Mouse (Mus musculus): ENCODE data around the gene Lins1. TPM values are rescaled to one million over a fixed set of nuclear protein-coding genes. Genes with fewer than 3 reads are reported as not detected.

The Lins1 gene
- 4.7 and 5.7 TPM in 2 replicates for polyA plus RNA-seq (2021; fragmentation: Nextera tagmentation)
- long read RNA-seq, experiment 1, full-length matches to known transcripts: 17 of 28 reads
- long read RNA-seq, experiment 1, partial matches to known transcripts: 2 of 28 reads
- long read RNA-seq, experiment 1, other reads (novel, unspliced or antisense): 9 of 28 reads
- long read RNA-seq, experiment 2, full-length matches to known transcripts: 3 of 6 reads
- long read RNA-seq, experiment 2, partial matches to known transcripts: 1 of 6 reads
- long read RNA-seq, experiment 2, other reads (novel, unspliced or antisense): 2 of 6 reads

GRCm38 (mm10) chr7:66689620-66690360 is at the start of gene Lins1:
Gene Lins1 (plus strand): TSS chr7:66689889.

DNA sequence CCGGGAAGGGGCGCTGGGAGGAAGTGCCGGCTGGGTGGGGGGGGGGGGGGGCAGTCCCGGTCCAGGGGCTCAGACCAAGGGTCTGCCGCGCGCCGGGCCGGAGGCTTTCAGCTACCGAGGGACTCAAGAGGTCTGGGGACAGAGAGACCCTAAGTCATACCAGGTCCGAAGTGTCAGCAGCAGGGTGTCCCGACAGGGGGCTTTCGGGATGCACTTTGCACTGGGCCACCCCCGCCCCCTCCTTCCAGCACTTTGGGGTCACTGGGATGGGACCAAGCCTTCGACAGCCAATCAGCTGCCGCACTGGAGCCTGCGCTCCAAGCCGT is 432 bp upstream of the Lins1 start, which contains the start of gene Asb7:
TSS of gene Asb7 (minus strand) at position 303 of the 326 bp plus-strand sequence.

DNA sequence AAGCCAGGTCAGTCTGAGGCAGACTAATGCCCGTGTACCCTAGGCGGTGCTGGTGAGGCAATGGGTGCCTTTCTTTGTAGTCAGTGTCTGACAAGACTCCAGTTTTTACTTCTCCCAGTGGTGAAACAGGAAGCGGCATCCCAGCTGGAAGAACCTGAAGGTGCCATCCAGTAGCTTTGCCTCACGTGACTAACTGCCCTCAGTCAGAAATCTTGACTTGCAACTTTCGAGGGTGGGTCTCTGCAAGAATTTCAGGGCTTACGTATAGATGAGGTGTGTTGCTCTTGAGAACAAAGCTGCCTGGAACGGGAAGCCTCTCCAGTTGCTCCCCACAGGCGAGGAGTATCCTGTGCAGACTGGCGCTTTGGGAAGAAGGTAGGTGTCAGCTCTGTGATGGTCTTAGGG is 53.7 kb downstream of the Lins1 start, which contains the start of gene Cers3:
TSS of gene Cers3 (plus strand) at position 128 of the 405 bp plus-strand sequence.

Other genes with a start within 250 kb of the Lins1 start
- gene Asb7, start 293 bp upstream of the Lins1 start, polyA plus RNA-seq (2021; fragmentation: Nextera tagmentation): 3.1 and 3.7 TPM in 2 replicates
- 0.13 and 0.29 TPM in 2 replicates for gene Cers3, start 53.6 kb downstream of the Lins1 start, polyA plus RNA-seq (2021; fragmentation: Nextera tagmentation)
- gene Adamts17, start 149.8 kb downstream of the Lins1 start, polyA plus RNA-seq (2021; fragmentation: Nextera tagmentation): 1.6 and 1.8 TPM in 2 replicates

Data from left cerebral cortex, adult 6 months (tissue).